Mouse (Mus musculus): ENCODE data around the gene Ipo8. TPM values are rescaled to one million over a fixed set of nuclear protein-coding genes. Genes with fewer than 3 reads are reported as not detected.

Ipo8 gene
- polyA plus RNA-seq, 1 experiment: 28.8 TPM

DNA sequence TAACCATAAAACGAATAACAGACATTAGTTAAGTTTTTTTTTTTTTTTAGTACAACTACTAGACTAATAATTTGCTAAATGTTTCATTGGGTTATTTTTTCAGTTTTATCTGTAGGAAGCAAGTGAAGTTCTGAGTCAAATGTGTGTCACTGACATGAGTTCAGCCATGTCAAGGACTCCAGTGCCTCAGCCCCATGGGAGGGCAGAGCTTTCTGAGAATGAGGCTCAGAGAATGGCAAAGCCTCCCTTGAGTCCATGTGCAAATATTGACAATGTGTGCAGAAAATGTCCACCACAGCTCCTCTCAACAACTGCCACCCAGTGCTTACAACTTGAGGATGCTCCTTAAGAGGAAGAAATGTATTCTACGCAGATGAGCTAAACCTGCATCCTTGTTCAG lies 55.0 kb downstream of the Ipo8 start:
- H3K4me1 ChIP-seq (ENCODE audit: control insufficient read depth, insufficient read depth, low read length): no peaks in the 10 kb centered on the region
- no peak for TF ChIP-seq POLR2A (IDR thresholded peaks at IDR 0.05; ENCODE audit: borderline replicate concordance, insufficient read depth, low read length)
- TF ChIP-seq CTCF (IDR thresholded peaks at IDR 0.05; ENCODE audit: borderline replicate concordance, insufficient read depth, low read depth, low read length): no peak
- H3K27me3 ChIP-seq (ENCODE audit: control insufficient read depth, insufficient read depth, low read length): no peaks in the 10 kb centered on the region
- DNase-seq: no peak
- WGBS: 100% methylated on average over 2 of the region's 2 CpGs
- no peak overlapping the region for H3K4me3 ChIP-seq (replicated peaks; ENCODE audit: insufficient read depth, low read depth, low read length)
- no peak overlapping the region for H3K27ac ChIP-seq (ENCODE audit: insufficient read depth, low read length)

DNA sequence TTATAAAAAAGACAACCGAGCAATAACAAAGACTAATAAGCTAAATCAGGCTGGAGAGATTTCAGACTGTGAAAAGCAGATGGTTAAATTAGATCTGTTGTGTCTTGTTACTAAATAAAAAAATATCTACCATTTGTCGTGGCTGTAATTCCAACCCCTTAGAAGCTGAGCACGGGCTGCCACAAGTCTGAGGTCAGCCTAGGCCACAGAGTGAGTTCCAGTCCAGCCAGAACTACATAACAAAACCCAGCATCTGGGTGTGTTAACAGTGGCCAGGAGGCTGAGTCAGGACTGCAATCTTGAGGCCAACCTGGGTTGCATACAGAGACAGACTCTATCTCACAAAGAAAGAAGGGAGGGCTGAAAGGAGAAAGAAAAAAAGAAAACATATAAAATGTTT lies 59.8 kb downstream of the Ipo8 start:
- DNase-seq: no peak
- 78% methylated on average over 3 of the region's 3 CpGs for whole genome bisulfite sequencing
- Histone ChIP-seq H3K27me3 (ENCODE audit: control insufficient read depth, insufficient read depth, low read length) (no peaks in the 10 kb centered on the region), H3K4me1 (ENCODE audit: control insufficient read depth, insufficient read depth, low read length) (no peaks in the 10 kb centered on the region), H3K27ac (ENCODE audit: insufficient read depth, low read length) (no peak overlapping the region), H3K4me3 (replicated peaks; ENCODE audit: insufficient read depth, low read depth, low read length) (no peak overlapping the region)
- no peak for TF ChIP-seq CTCF (IDR thresholded peaks at IDR 0.05; ENCODE audit: borderline replicate concordance, insufficient read depth, low read depth, low read length)
- no peak for TF ChIP-seq POLR2A (IDR thresholded peaks at IDR 0.05; ENCODE audit: borderline replicate concordance, insufficient read depth, low read length)

DNA sequence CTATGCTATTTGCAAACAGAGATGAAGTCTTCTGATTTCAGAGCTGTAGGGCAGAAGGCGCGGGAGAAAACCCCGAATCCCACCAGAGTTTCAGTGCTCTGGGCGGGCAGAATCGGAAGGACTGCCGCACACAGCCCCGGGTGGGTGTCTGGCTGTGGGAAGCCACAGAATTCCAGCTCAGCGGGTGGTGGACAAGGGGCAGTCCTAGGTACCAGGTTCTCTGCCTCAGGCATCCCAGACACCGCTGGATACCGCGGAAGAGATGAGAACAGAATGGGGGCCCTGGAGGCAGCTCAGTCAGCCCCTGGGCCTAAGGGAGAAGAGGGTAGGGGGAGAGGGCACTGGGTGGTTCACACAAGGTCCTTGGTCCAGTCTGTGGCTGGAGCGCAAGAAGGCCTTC lies 62.8 kb downstream of the Ipo8 start:
- no peaks in the 10 kb centered on the region for H3K4me1 ChIP-seq (ENCODE audit: control insufficient read depth, insufficient read depth, low read length)
- H3K27me3 ChIP-seq (ENCODE audit: control insufficient read depth, insufficient read depth, low read length): no peaks in the 10 kb centered on the region
- no peak overlapping the region for H3K4me3 ChIP-seq (replicated peaks; ENCODE audit: insufficient read depth, low read depth, low read length)
- no peak overlapping the region for H3K27ac ChIP-seq (ENCODE audit: insufficient read depth, low read length)
- no peak for DNase-seq
- 81% methylated on average over 12 of the region's 12 CpGs for WGBS
- TF ChIP-seq POLR2A (IDR thresholded peaks at IDR 0.05; ENCODE audit: borderline replicate concordance, insufficient read depth, low read length) (no peak), CTCF (IDR thresholded peaks at IDR 0.05; ENCODE audit: borderline replicate concordance, insufficient read depth, low read depth, low read length) (no peak)

DNA sequence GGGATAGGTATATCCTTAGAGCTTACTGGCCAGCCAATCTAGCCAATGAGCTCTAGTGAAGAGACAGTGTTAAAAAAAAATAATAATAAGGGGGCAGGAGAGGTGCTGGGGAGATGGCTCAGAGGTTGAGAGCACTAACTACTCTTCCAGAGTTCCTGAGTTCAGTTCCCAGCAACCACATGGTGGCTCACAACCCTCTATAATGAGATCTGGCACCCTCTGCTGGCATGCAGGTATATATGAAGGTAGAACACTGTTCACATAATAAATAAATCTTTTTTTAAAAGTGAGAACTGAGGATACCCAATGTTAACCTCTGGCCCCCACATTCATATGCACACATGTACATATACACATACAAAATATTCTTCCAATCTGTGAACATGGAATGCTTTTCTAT lies 64.0 kb downstream of the Ipo8 start:
- Histone ChIP-seq H3K27me3 (ENCODE audit: control insufficient read depth, insufficient read depth, low read length) (no peaks in the 10 kb centered on the region), H3K4me3 (replicated peaks; ENCODE audit: insufficient read depth, low read depth, low read length) (no peak overlapping the region), H3K4me1 (ENCODE audit: control insufficient read depth, insufficient read depth, low read length) (no peaks in the 10 kb centered on the region), H3K27ac (ENCODE audit: insufficient read depth, low read length) (no peak overlapping the region)
- TF ChIP-seq POLR2A (IDR thresholded peaks at IDR 0.05; ENCODE audit: borderline replicate concordance, insufficient read depth, low read length): no peak
- no peak for TF ChIP-seq CTCF (IDR thresholded peaks at IDR 0.05; ENCODE audit: borderline replicate concordance, insufficient read depth, low read depth, low read length)
- DNase-seq: no peak

DNA sequence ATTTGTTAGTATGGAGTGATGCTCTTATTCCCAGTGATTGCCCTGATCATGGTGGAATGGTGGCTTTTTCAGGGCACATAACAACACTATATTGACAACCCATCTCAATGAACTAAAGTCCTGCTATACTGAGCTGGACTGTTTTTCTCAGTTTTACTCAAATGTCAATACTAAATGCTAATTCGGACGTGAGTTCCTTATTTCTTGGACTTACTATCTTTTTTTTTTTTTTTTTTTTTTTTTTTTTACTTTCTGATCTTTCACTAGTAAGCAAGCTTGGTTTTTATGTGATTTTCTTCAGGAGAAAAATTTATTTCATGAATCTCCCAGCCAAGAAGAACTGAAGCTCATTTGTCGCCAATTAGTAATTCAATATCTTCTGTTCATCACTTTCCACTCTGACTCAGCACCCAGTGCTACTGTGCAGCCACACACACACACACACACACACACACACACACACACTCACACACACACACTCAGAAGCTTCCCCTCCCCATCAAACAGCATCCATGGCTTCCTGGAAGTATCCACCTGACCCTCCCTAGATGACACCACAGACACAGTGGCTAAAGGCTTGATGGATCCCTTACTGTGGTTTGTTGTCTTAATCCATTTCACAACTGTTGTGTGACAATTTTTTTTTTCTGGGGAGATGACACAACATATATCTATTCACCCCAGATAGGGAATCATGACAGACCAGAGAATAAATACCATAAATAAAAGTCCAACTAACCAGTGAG lies 69.1 kb downstream of the Ipo8 start:
- H3K4me1 ChIP-seq (ENCODE audit: control insufficient read depth, insufficient read depth, low read length): no peaks in the 10 kb centered on the region
- no peaks in the 10 kb centered on the region for H3K27me3 ChIP-seq (ENCODE audit: control insufficient read depth, insufficient read depth, low read length)
- no peak for TF ChIP-seq POLR2A (IDR thresholded peaks at IDR 0.05; ENCODE audit: borderline replicate concordance, insufficient read depth, low read length)
- TF ChIP-seq CTCF (IDR thresholded peaks at IDR 0.05; ENCODE audit: borderline replicate concordance, insufficient read depth, low read depth, low read length): no peak
- no peak overlapping the region for H3K4me3 ChIP-seq (replicated peaks; ENCODE audit: insufficient read depth, low read depth, low read length)
- DNase-seq: no peak
- no peak overlapping the region for H3K27ac ChIP-seq (ENCODE audit: insufficient read depth, low read length)
- 89% methylated on average over 3 of the region's 3 CpGs for WGBS

DNA sequence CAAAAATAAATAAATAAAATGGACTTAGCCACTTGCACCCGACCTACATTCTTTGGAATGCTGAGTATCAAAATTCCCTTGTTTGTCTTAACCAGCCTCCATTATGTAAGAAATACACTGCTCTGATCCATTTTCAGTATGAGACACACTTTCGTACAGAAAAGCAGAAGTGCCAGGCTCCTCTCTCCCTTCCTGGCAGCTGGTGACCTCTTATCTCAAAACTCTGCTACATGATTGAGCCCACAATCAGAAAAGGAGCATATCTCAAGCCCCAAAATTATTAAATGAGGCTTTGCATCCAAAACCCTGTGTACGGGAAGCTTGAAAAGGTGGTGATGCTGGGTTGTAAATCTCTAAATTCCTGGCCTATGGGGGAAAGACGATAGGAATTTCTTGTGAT lies 69.8 kb downstream of the Ipo8 start:
- no peak overlapping the region for H3K27ac ChIP-seq (ENCODE audit: insufficient read depth, low read length)
- TF ChIP-seq POLR2A (IDR thresholded peaks at IDR 0.05; ENCODE audit: borderline replicate concordance, insufficient read depth, low read length) (no peak), CTCF (IDR thresholded peaks at IDR 0.05; ENCODE audit: borderline replicate concordance, insufficient read depth, low read depth, low read length) (no peak)
- WGBS: 84% methylated on average over 4 of the region's 4 CpGs
- no peak for DNase-seq
- H3K4me1 ChIP-seq (ENCODE audit: control insufficient read depth, insufficient read depth, low read length): no peaks in the 10 kb centered on the region
- H3K27me3 ChIP-seq (ENCODE audit: control insufficient read depth, insufficient read depth, low read length): no peaks in the 10 kb centered on the region
- H3K4me3 ChIP-seq (replicated peaks; ENCODE audit: insufficient read depth, low read depth, low read length): no peak overlapping the region

DNA sequence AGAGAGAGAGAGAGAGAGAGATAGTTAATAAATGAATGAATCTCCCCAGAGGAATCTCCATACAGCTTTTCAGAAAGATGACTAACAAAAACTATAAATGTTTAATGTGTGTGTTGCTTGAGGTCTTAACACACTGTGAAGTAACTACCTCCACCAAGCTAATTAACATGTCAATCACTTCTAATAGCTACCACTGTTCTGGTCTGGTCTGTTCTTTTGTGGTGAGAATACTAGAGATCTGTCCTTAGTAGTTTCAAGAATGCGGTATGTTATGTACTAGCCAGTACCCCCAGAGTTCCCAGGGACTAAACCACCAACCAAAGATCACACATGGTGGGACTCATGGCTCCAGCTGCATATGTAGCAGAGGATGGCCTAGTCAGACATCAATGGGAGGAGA lies 74.7 kb downstream of the Ipo8 start:
- no peaks in the 10 kb centered on the region for H3K4me1 ChIP-seq (ENCODE audit: control insufficient read depth, insufficient read depth, low read length)
- no peaks in the 10 kb centered on the region for H3K27me3 ChIP-seq (ENCODE audit: control insufficient read depth, insufficient read depth, low read length)
- no peak for TF ChIP-seq POLR2A (IDR thresholded peaks at IDR 0.05; ENCODE audit: borderline replicate concordance, insufficient read depth, low read length)
- TF ChIP-seq CTCF (IDR thresholded peaks at IDR 0.05; ENCODE audit: borderline replicate concordance, insufficient read depth, low read depth, low read length): no peak
- no peak for DNase-seq
- H3K4me3 ChIP-seq (replicated peaks; ENCODE audit: insufficient read depth, low read depth, low read length): no peak overlapping the region
- H3K27ac ChIP-seq (ENCODE audit: insufficient read depth, low read length): no peak overlapping the region
- WGBS: 92% methylated on average over 1 of the region's 1 CpGs

DNA sequence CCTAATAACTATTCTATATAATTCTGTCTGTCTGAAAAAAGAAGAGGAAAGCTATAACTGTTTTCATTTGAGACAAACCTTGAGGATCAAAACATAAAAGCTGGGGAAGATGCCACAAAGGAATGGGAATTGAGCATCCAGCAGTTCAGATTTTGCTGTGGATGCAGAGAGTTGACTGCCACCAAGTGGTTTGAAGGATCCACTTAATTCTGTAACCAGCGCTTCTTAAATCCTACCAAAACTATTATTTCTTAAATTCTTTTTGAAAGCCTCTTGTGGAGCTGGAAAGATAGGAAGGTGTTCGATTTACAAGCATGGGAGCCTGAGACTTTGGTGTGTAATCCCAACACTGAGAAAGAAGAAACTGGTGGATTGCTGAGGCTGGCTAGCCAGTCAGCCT lies 79.9 kb downstream of the Ipo8 start:
- no peak for DNase-seq
- TF ChIP-seq POLR2A (IDR thresholded peaks at IDR 0.05; ENCODE audit: borderline replicate concordance, insufficient read depth, low read length) (no peak), CTCF (IDR thresholded peaks at IDR 0.05; ENCODE audit: borderline replicate concordance, insufficient read depth, low read depth, low read length) (no peak)
- Histone ChIP-seq H3K4me1 (ENCODE audit: control insufficient read depth, insufficient read depth, low read length) (no peaks in the 10 kb centered on the region), H3K27me3 (ENCODE audit: control insufficient read depth, insufficient read depth, low read length) (no peaks in the 10 kb centered on the region), H3K27ac (ENCODE audit: insufficient read depth, low read length) (no peak overlapping the region), H3K4me3 (replicated peaks; ENCODE audit: insufficient read depth, low read depth, low read length) (no peak overlapping the region)
- 79% methylated on average over 2 of the region's 2 CpGs for WGBS
